ENCODE assay signal across 27 mouse cellular contexts in genomic region chr2:114373476-114373875, GRCm38 (mm10).
DNase-seq lines count a peak whose midpoint lies in the region; ATAC-seq and TF ChIP-seq lines count a peak whose summit lies in the region.
"Had no signal": no experiment of that assay in that cellular context is flagged by ENCODE, and none has a peak within 500 bp of the region (broad histone marks: within the 10 kb centered on the region; RNA-seq: fewer than 3 reads in every experiment).

No protein-coding gene starts in this region.

- WGBS in embryonic facial prominence, embryonic 14.5 days: 49% methylated on average over 7 of the region's 7 CpGs
- WGBS in embryonic facial prominence, embryonic 10.5 days: 81% methylated on average over 7 of the region's 7 CpGs
- 38% methylated on average over 7 of the region's 7 CpGs for WGBS in heart, embryonic 14.5 days
- WGBS in lung, embryonic 14.5 days: 30% methylated on average over 7 of the region's 7 CpGs

- no peak overlapping the region for H3K27ac ChIP-seq in embryonic facial prominence, embryonic 14.5 days (replicated peaks; ENCODE audit: low read depth, low read length)
- H3K27ac ChIP-seq in embryonic facial prominence, embryonic 10.5 days (replicated peaks): no peak overlapping the region
- no peak overlapping the region for H3K27ac ChIP-seq in heart, embryonic 14.5 days (replicated peaks in 1 of 2; ENCODE audit: control insufficient read depth in 1 of 2, insufficient read depth in 1 of 2, low read depth in 2 of 2, low read length in 2 of 2)
- no peak overlapping the region for H3K27ac ChIP-seq in lung, embryonic 14.5 days (ENCODE audit: low read depth)
- H3K27ac ChIP-seq: hindbrain, embryonic 15.5 days; intestine, embryonic 15.5 days; left cerebral cortex, adult 2 months; liver, embryonic 15.5 days; neural tube, embryonic 15.5 days had no signal

- H3K36me3 ChIP-seq in embryonic facial prominence, embryonic 14.5 days (ENCODE audit: control insufficient read depth, insufficient read depth, low read length): no peaks in the 10 kb centered on the region
- H3K36me3 ChIP-seq in embryonic facial prominence, embryonic 10.5 days (replicated peaks): no peaks in the 10 kb centered on the region
- H3K36me3 ChIP-seq in heart, embryonic 14.5 days (ENCODE audit: control insufficient read depth, insufficient read depth, low read length): no peaks in the 10 kb centered on the region
- no peaks in the 10 kb centered on the region for H3K36me3 ChIP-seq in lung, embryonic 14.5 days (ENCODE audit: insufficient read depth)
- H3K36me3 ChIP-seq: hindbrain, embryonic 15.5 days; intestine, embryonic 15.5 days; liver, embryonic 15.5 days; neural tube, embryonic 15.5 days had no signal

- no peak overlapping the region for H3K4me3 ChIP-seq in embryonic facial prominence, embryonic 14.5 days (ENCODE audit: low read depth, low read length)
- no peak overlapping the region for H3K4me3 ChIP-seq in embryonic facial prominence, embryonic 10.5 days
- H3K4me3 ChIP-seq in heart, embryonic 14.5 days (ENCODE audit: control insufficient read depth in 1 of 2, insufficient read depth in 1 of 2, low read depth in 1 of 2, low read length in 2 of 2): no peak overlapping the region
- no peak overlapping the region for H3K4me3 ChIP-seq in lung, embryonic 14.5 days (ENCODE audit: low read depth, low read length)
- H3K4me3 ChIP-seq: hindbrain, embryonic 15.5 days; intestine, embryonic 15.5 days; left cerebral cortex, adult 2 months; liver, embryonic 15.5 days; megakaryocyte, embryonic 14.5 days; neural tube, embryonic 15.5 days had no signal

- TF ChIP-seq CTCF in lung, embryonic 14.5 days (IDR thresholded peaks at IDR 0.05; ENCODE audit: low read depth): no peak

- no peaks in the 10 kb centered on the region for H3K4me1 ChIP-seq in embryonic facial prominence, embryonic 14.5 days (ENCODE audit: control insufficient read depth, insufficient read depth, low read length)
- H3K4me1 ChIP-seq in embryonic facial prominence, embryonic 10.5 days: no peaks in the 10 kb centered on the region
- no peaks in the 10 kb centered on the region for H3K4me1 ChIP-seq in heart, embryonic 14.5 days (ENCODE audit: control insufficient read depth in 2 of 2, insufficient read depth in 2 of 2, low read length in 2 of 2)
- H3K4me1 ChIP-seq in lung, embryonic 14.5 days (ENCODE audit: insufficient read depth): no peaks in the 10 kb centered on the region
- H3K4me1 ChIP-seq: hindbrain, embryonic 15.5 days; intestine, embryonic 15.5 days; liver, embryonic 15.5 days had no signal

- peak; percentile 34 for DNase-seq in embryonic facial prominence, embryonic 14.5 days (ENCODE audit: low spot score)
- no peak for DNase-seq in embryonic facial prominence, embryonic 10.5 days (ENCODE audit: low spot score)
- DNase-seq in heart, adult 18-20 months: no peak
- DNase-seq in lung, embryonic 14.5 days: peak; percentile 70
- no peak for DNase-seq in lung, postnatal 10 days
- peak; percentile 10 for DNase-seq in MN1 (ENCODE audit: low spot score)
- no peak for DNase-seq in right cerebral cortex, postnatal 4 days
- DNase-seq: cerebellum, adult 18-20 months; gastrocnemius, postnatal 10 days; heart, postnatal 36 days; kidney, adult 8-10 months; kidney, postnatal 10 days; liver; lung, postnatal 36 days; right cerebral cortex, adult 18-20 months; thymus, adult 18-20 months; thymus, postnatal 36 days had no signal

- H3K4me2 ChIP-seq in embryonic facial prominence, embryonic 14.5 days (ENCODE audit: low read depth, low read length): 0 out of 2 replicates have a peak overlapping the region, but pooled peaks have one; percentile 11
- peak overlapping the region; percentile 32 for H3K4me2 ChIP-seq in heart, embryonic 14.5 days (ENCODE audit: low read length)
- H3K4me2 ChIP-seq in lung, embryonic 14.5 days: 0 out of 2 replicates have a peak overlapping the region, but pooled peaks have one; percentile 4
- H3K4me2 ChIP-seq: hindbrain, embryonic 15.5 days; intestine, embryonic 15.5 days; liver, embryonic 15.5 days; neural tube, embryonic 15.5 days had no signal

- ATAC-seq in embryonic facial prominence, embryonic 14.5 days (ENCODE audit: low read depth): no peak
- no peak for ATAC-seq in heart, embryonic 14.5 days (ENCODE audit: insufficient number of reproducible peaks, insufficient read depth, low FRiP score, low read depth)
- ATAC-seq in lung, embryonic 14.5 days (ENCODE audit: insufficient read depth): no peak
- ATAC-seq: CD4-positive, CD25-positive, alpha-beta regulatory T cell, adult 4 months; intestine, embryonic 15.5 days; midbrain, embryonic 16.5 days; Patski had no signal

- H3K9ac ChIP-seq in embryonic facial prominence, embryonic 14.5 days (ENCODE audit: low read depth, low read length): no peak overlapping the region
- H3K9ac ChIP-seq in heart, embryonic 14.5 days (ENCODE audit: low read length): no peak overlapping the region
- no peak overlapping the region for H3K9ac ChIP-seq in lung, embryonic 14.5 days
- H3K9ac ChIP-seq: hindbrain, embryonic 15.5 days; intestine, embryonic 15.5 days; liver, embryonic 15.5 days; neural tube, embryonic 15.5 days had no signal

- H3K27me3 ChIP-seq in embryonic facial prominence, embryonic 14.5 days (replicated peaks; ENCODE audit: control insufficient read depth, insufficient read depth, low read length): no peaks in the 10 kb centered on the region
- no peaks in the 10 kb centered on the region for H3K27me3 ChIP-seq in embryonic facial prominence, embryonic 10.5 days (replicated peaks; ENCODE audit: low read depth, poor library complexity, severe bottlenecking)
- no peaks in the 10 kb centered on the region for H3K27me3 ChIP-seq in heart, embryonic 14.5 days (ENCODE audit: control insufficient read depth, insufficient read depth, low read length)
- no peaks in the 10 kb centered on the region for H3K27me3 ChIP-seq in lung, embryonic 14.5 days (ENCODE audit: insufficient read depth, low read length)
- H3K27me3 ChIP-seq: hindbrain, embryonic 15.5 days; intestine, embryonic 15.5 days; liver, embryonic 15.5 days; megakaryocyte, embryonic 14.5 days; neural tube, embryonic 15.5 days had no signal

- no peaks in the 10 kb centered on the region for H3K9me3 ChIP-seq in embryonic facial prominence, embryonic 14.5 days (ENCODE audit: control insufficient read depth, low read length)
- no peaks in the 10 kb centered on the region for H3K9me3 ChIP-seq in embryonic facial prominence, embryonic 10.5 days
- no peaks in the 10 kb centered on the region for H3K9me3 ChIP-seq in heart, embryonic 14.5 days (ENCODE audit: control insufficient read depth, low read length)
- H3K9me3 ChIP-seq in lung, embryonic 14.5 days (ENCODE audit: low read depth, low read length): no peaks in the 10 kb centered on the region
- H3K9me3 ChIP-seq: hindbrain, embryonic 15.5 days; intestine, embryonic 15.5 days; liver, embryonic 15.5 days; megakaryocyte, embryonic 14.5 days; neural tube, embryonic 15.5 days had no signal

Comparison
In these comparisons a context has a peak if more than half of its experiments do, and no peak if none do; other contexts are left out.
1. DNase-seq: peak in embryonic facial prominence, embryonic 14.5 days (single experiment), lung, embryonic 14.5 days (single experiment) and MN1 (single experiment); none in embryonic facial prominence, embryonic 10.5 days (single experiment), heart, adult 18-20 months (0 of 2), lung, postnatal 10 days (single experiment) and right cerebral cortex, postnatal 4 days (single experiment).
2. Peak in every context shown above with its lines, with median percentiles within 50 percentile points of each other: H3K4me2 ChIP-seq.